Mouse (Mus musculus) layer of hippocampus, postnatal 36 days (tissue): ENCODE data around the gene Uqcrq. TPM values are rescaled to one million over a fixed set of nuclear protein-coding genes. Genes with fewer than 3 reads are reported as not detected.
"Not testable (repeated sequence)": the region's sequence is repeated elsewhere in the genome, so short reads cannot be mapped to it uniquely, and the experiment has no call there.

Experiments used
- DNase-seq, 2 experiments: peaks; one replicate each; pipeline ENCODE4 v3.0.0; 2022
- total RNA-seq, 2 experiments: library from RNA; stranded (reverse); gene quantifications; 2 replicates each; pipeline ENCODE4 v1.2.3; 2021

The Uqcrq gene
- total RNA-seq, 2 experiments from 2014 or later = 411 to 419 TPM

- no peak for DNase-seq
Observed at GRCm38 (mm10) chr11:53451361-53451760, 20.7 kb upstream of the Uqcrq start.

- DNase-seq = no peak
Observed at GRCm38 (mm10) chr11:53450070-53450705, 19.6 kb upstream of the Uqcrq start.

GRCm38 (mm10) chr11:53448529-53448928, 17.9 kb upstream of the Uqcrq start:
- DNase-seq = no peak

- no peak for DNase-seq
Observed at GRCm38 (mm10) chr11:53447996-53448395, 17.4 kb upstream of the Uqcrq start.

- no peak for DNase-seq
Observed at GRCm38 (mm10) chr11:53446183-53446582, 15.6 kb upstream of the Uqcrq start.

GRCm38 (mm10) chr11:53445562-53445961, 14.9 kb upstream of the Uqcrq start:
- no peak for DNase-seq

GRCm38 (mm10) chr11:53443861-53444260, 13.2 kb upstream of the Uqcrq start:
- no peak for DNase-seq

- no peak for DNase-seq
Observed at GRCm38 (mm10) chr11:53441921-53442320, 11.3 kb upstream of the Uqcrq start.

- DNase-seq = no peak
Observed at GRCm38 (mm10) chr11:53436338-53436737, 5.7 kb upstream of the Uqcrq start.

GRCm38 (mm10) chr11:53435504-53435903, 4.9 kb upstream of the Uqcrq start:
- DNase-seq = no peak

- DNase-seq = no peak
Observed at GRCm38 (mm10) chr11:53433057-53433456, 2.4 kb upstream of the Uqcrq start.

GRCm38 (mm10) chr11:53431347-53432056, 871 bp upstream of the Uqcrq start:
- peak in 1 of 2 experiments; percentile 32 for DNase-seq

- DNase-seq = no peak
Observed at GRCm38 (mm10) chr11:53430300-53430669, 346 bp downstream of the Uqcrq start.

- no peak for DNase-seq
Observed at GRCm38 (mm10) chr11:53429182-53429581, 1.4 kb downstream of the Uqcrq start.

GRCm38 (mm10) chr11:53428716-53429057, 1.9 kb downstream of the Uqcrq start:
- no peak for DNase-seq

- DNase-seq = no peak
Observed at GRCm38 (mm10) chr11:53427993-53428715, 2.5 kb downstream of the Uqcrq start.

- DNase-seq = not testable (repeated sequence)
Observed at GRCm38 (mm10) chr11:53426914-53427313, 3.7 kb downstream of the Uqcrq start.

GRCm38 (mm10) chr11:53425711-53426255, 4.8 kb downstream of the Uqcrq start:
- DNase-seq = no peak

GRCm38 (mm10) chr11:53425251-53425650, 5.4 kb downstream of the Uqcrq start:
- peak in 1 of 2 experiments; percentile 18 for DNase-seq

GRCm38 (mm10) chr11:53424826-53425225, 5.8 kb downstream of the Uqcrq start:
- peak in 1 of 2 experiments; percentile 17 for DNase-seq

GRCm38 (mm10) chr11:53423036-53423435, 7.6 kb downstream of the Uqcrq start, which contains the start of gene Leap2:
TSS of gene Leap2 (minus strand) at chr11:53423170.
- DNase-seq = no peak

- DNase-seq = no peak
Observed at GRCm38 (mm10) chr11:53418048-53418447, 12.6 kb downstream of the Uqcrq start.

GRCm38 (mm10) chr11:53413871-53414270, 16.8 kb downstream of the Uqcrq start:
- DNase-seq = no peak
